Mouse (Mus musculus) cerebellum, postnatal 36 days (tissue): Measurements from ENCODE around the gene Fosl1.
"Not testable (repeated sequence)": the region's sequence is repeated elsewhere in the genome, so short reads cannot be mapped to it uniquely, and the experiment has no call there.

Source experiments
- DNase-seq, 2 experiments: peaks; one replicate each; pipeline ENCODE4 v3.0.0; 2021 to 2022; ENCODE audit warnings: mixed read lengths in 2 of 2

The Fosl1 gene

GRCm38 (mm10) chr19:5447515-5448353 lies at the start of gene Fosl1:
Fosl1 (plus strand) TSS chr19:5447547.
- DNase-seq = peak; percentile 50 to 62

DNA sequence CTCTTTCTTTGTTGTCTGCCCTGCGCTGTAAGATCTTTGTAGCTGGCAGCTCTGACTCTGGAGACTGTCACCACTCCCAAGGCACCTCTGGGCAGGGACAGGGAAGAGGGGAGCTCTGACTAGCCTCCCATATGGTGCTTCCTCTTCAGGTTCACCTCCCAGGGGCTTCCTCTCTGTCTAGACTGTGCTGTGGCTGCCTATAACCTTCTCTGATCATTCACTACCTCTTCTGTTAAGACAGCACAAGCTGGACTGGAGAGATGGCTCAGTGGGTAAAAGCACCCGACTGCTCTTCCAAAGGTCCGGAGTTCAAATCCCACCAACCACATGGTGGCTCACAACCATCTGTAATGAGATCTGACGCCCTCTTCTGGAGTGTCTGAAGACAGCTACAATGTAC lies 46.3 kb upstream of the Fosl1 start:
- not testable (repeated sequence) for DNase-seq

- DNase-seq = no peak
These were observed 45.1 kb upstream of the Fosl1 start, which contains the start of gene Tsga10ip for GRCm38 (mm10) chr19:5402293-5402692. Tsga10ip (minus strand) TSS chr19:5402526.

GRCm38 (mm10) chr19:5405924-5406323 lies 41.4 kb upstream of the Fosl1 start:
- DNase-seq = no peak

DNA sequence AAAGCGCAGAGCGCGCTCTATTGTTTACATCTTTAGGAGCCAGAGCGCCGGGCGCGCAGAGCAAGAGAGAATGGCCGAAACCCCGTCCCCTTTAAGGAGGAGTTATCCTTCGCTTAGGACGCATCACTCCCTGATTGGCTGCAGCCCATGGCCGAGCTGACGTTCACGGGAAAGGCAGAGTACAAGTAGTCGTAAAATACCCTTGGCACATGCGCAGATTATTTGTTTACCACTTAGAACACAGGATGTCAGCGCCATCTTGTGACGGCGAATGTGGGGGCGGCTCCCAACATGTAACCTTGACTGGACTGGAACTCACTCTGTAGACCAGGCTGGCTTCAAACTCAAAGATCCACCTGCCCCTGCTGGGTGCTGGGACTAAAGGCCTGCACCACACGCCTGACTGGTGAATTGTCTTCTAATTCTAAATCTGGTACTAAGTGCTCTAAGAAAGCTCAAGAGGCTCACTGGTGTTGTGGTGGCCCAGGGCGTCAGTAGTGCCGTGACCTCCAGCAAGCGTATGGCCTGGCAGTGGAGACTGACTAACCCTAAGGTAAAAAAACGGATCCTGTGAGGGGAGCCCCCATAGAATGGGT lies 40.7 kb upstream of the Fosl1 start:
- DNase-seq = peak; percentile 56 to 57

- DNase-seq = peak; percentile 70 to 71
These were observed 40.2 kb upstream of the Fosl1 start for GRCm38 (mm10) chr19:5407133-5407532.

GRCm38 (mm10) chr19:5408057-5409001 lies 39.0 kb upstream of the Fosl1 start:
- DNase-seq = no peak

DNA sequence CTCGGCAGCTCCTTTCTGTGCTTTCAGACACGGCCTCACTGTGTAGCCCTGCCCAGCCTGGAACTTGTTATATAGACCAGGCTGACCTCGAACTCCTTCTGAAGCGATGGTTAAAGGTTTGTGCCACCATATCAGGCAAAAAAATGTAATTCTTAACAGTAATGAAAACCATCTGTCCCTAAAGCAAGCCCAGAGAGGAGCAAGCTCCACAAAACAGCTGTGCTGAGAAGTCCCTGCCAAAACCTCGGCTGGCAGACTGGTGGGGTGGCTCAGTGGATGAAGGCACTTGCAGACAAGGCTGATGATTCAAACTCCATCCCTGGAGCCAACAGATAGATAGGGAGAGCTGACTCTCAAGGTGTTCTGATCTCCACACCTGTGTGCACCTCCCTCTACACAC lies 38.3 kb upstream of the Fosl1 start:
- DNase-seq = no peak

GRCm38 (mm10) chr19:5410641-5411040 lies 36.7 kb upstream of the Fosl1 start:
- DNase-seq = no peak

GRCm38 (mm10) chr19:5411961-5412360 lies 35.4 kb upstream of the Fosl1 start:
- no peak for DNase-seq

- DNase-seq = no peak
These were observed 33.5 kb upstream of the Fosl1 start for GRCm38 (mm10) chr19:5413840-5414239.

- DNase-seq = no peak
These were observed 32.8 kb upstream of the Fosl1 start for GRCm38 (mm10) chr19:5414534-5414957.

DNA sequence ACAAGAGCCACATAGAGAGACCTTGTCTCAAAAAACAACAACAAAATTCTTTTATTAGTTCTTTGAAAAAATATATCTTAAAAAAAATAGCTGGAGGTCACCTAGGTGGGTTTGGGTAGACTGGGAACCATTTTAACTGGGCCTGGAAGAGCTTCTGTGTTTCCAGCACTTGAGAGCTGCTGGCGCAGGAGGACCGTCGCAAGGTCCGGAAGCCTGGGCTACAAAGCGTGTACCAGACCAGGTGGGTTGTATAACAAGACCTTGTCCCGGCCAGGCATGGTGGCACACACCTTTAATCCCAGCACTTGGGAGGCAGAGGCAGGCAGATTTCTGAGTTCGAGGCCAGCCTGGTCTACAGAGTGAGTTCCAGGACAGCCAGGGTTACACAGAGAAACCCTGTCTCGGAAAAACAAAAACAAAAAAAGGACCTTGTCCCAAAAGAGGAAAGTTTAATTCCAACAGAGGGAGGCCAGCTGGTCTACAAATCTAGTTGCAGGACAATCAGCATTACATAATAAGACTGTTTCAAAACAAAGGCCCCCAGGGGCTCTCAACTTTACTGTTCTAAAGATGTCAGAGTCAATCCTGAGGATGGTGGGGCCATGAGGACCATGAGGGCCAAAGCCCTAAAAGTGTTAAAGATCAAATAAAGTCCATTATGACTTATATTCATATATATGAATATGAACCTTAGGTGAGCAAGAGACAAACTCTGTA lies 28.4 kb upstream of the Fosl1 start:
- no peak for DNase-seq

DNA sequence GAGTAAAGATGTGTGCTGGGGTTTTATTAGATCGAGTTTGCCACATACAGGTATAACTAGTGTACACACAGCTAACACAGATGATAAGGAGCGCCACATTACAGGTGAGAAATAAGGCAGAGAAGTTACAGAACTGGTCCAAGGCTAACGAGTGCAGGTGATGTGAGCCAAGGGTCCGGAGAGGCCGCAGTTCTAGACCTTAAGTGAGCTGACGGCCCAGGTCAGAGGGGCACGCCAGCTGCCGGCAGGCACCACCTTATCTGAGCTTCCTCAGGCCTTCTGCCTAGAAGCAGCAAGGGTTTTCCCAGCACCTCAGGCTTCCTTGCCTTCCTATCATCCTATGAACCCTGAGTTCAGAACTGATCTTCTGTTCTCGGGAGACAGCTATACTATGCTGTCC lies 27.7 kb upstream of the Fosl1 start:
- no peak for DNase-seq

DNA sequence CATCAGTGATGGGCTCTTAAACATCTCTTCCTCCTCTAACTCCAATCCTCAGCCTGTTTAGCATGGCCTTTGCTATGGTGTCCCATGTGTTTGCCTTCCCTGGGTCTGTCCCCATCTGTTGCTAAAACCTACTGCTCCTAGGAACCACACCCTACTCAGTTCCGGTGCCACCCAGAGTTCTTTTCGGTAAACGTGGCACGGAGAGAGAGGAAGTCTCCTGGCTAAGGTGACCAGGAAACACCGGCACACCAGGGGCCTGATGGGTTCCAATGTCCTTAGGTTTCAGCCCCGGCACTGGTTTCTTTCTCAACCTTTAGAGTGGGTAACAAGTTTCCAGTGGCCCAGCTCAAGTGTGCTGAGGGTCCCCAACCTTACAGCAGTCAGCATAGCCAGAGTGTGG lies 26.8 kb upstream of the Fosl1 start:
- no peak for DNase-seq

- no peak for DNase-seq
These were observed 25.6 kb upstream of the Fosl1 start for GRCm38 (mm10) chr19:5421784-5422183.

- peak; percentile 51 to 52 for DNase-seq
These were observed 25.1 kb upstream of the Fosl1 start for GRCm38 (mm10) chr19:5422267-5422666.

GRCm38 (mm10) chr19:5422895-5423443 lies 24.4 kb upstream of the Fosl1 start:
- DNase-seq = no peak

DNA sequence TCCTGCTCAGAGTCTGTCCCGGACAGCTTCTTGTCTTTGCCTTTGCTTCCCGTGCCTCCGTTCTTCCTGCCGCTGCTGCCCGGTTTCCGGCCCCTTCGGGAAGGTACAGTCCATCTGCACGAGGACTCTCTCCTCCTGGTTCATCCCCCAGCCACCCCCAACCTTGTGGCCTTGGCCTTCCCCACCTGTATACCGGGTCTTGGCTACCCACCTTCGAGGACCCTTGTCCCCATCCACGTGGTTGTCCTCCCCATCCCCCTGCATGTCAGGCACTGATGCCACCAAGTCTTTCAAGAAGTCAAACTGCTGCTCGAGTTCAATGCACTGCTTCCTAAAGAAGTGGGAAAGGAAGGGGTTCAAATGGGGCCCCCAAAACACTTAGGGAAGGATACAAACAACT lies 23.8 kb upstream of the Fosl1 start:
- DNase-seq = no peak

DNA sequence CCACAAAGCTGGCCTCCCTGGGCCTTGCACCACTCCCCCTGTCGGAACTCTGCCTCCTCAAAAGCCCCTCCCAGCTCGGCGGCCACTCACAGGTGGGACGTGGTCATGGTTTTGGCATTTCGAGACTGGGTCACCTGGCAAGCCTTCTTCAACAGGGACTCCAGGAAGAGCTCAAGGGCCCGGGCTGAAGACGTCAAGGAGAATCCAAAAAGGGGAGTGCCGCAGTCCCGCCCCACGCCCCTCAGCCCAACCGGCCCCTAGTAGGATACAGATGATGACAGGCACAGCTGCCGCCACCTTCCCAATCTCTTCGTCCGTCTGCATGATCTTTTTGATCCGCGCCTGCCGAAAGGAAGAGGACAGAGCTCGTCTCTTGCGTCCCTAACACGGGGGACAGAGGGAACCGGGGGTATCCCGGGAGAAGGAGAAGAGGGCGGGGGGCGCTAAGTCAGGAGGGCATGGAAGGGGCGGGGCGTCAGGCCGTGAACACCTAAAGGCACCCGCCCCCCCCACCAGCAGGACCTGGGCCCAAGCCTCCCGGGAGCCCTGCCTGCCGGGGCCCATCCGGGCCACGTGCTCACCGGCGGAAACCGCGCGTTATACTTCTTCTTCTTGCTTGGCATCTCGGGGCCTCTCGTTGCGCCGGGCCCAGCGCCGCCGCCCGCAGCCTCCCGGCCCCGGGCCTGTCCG lies 23.1 kb upstream of the Fosl1 start:
- DNase-seq = peak in 1 of 2 experiments; percentile 73
